Mouse (Mus musculus) right cerebral cortex, postnatal 10 days (tissue): ENCODE results near the gene Ninj1.
A peak's percentile ranks its signal among the peaks of the same experiment; 100 is the strongest.

Experiments
- DNase-seq, 2 experiments: peaks; one replicate each; pipeline ENCODE4 v3.0.0; 2021; ENCODE audit warnings: low spot score in 2 of 2

Gene Ninj1

DNA sequence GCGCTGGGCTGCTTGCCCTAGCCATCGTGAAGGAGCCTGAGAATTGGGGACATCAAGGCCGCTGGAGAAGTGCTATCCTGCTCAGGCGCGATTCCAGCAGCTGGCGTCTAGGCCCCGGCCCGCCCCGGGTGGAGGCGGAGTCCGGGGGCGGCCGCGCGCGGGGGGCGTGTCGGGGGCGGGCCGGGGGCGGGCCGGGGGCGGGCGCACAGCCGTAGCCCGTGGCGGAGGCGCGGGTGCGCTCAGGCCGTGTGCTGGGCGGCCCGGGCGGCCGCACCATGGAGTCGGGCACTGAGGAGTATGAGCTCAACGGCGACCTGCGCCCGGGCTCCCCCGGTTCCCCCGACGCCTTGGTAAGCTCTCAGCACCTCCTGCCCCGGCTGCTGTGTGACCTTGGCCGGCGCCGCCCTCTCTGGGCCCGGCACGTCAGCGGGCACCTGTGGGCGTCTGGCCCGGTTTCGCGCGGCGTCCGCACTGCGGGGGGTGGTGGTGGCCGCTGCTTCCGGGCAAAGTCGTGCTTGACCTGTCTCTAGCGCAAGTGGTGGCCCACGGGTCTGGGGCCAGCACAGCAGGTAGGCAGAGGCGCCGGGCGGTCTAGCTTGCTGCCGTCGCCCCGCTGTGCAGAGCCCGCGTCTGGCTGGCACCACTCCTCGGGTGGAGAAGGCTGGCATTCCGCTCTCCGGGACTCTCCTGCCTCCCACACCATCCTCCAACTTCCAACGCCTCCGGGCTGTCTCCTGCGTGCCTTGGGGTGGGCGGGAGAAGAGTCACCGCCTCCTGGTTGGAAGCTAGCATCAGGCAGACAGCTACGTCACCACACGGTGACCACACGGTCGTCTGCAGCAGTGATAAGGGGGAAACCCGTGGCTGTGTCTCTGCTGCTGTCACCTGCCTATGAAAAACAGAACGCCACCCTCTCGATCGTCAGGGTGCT, at the start of gene Ninj1:
Gene Ninj1 (plus strand): TSS at position 198 of the 931 bp plus-strand sequence.
- DNase-seq = peak; percentile 88 to 91

DNA sequence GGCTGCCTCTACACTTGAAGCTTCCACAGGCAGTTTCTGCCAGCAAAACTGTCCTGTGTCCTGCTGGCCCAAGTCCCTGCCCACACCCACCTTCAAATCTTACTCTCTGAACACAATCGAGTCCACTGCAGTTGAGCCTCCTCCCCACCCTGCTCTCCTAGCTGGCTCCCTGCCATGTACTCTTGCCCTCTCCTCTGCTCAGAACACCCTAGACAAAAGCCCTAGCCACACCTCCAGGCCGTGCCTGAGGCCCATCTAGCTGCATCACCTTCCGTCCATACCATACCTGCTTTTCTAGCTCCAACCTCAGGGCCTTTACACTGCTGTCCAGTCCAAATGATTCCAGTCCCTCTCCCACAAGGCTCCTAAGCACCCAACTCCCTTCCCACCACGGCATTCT, 46.7 kb upstream of the Ninj1 start:
- no peak for DNase-seq

DNA sequence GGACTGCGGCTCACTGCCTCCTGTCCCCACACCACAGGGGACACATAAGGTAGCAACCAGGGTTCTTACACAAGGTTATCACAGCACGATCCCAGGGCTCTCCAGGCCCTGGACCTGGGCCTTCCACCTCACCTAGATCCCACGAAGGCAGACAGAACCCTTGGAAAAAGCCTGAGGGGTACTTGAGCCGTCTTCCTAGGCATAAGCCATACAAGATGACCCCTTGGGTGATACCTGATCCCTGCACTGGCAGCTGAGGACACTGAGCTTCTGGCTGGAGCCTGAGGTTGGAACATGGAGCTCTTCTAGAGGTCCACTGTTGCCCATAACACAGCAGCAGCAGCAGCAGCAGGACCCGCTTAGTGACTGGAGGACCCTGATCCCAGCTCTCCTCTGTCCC, 44.9 kb upstream of the Ninj1 start:
- DNase-seq = no peak

DNA sequence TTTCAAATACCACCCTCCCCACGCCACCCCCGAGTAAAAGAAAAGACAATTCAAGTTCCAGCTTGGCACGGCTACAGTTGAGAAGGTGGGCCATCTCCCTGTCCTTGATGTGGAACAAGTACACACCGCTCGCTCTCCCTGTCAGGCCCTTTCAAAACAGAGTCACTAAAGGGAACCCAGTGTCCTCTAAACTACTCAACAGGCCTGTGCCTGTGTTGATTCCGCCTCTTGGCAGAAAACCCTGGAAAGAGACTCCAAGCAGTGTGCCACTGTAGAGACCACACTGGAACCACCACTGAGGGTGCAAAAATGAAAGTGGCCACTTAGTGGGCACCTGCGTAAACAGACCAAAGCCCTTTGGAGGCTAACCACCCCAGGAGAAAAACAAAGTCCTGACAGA, 44.0 kb upstream of the Ninj1 start:
- peak in 1 of 2 experiments; percentile 56 for DNase-seq

DNA sequence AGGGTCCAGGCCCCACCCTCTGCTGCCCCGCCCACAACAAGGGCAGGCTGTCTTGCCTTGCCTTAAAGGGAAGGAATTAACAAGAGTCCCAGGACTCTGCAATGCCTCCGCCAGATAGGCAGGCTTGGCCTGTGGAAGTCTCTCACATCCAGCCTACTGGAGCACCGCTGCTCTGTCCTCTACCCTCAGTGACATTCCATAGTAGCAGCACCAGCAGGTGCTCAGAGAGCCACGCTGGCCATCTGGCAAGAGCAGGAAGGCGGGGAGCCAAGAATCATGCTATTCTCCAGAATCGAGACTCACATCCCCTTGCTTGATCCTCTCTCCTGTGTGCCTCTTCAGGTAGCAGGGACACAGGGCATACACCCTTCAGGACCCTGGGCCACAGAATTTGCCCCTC, 42.8 kb upstream of the Ninj1 start:
- DNase-seq = peak in 1 of 2 experiments; percentile 46

DNA sequence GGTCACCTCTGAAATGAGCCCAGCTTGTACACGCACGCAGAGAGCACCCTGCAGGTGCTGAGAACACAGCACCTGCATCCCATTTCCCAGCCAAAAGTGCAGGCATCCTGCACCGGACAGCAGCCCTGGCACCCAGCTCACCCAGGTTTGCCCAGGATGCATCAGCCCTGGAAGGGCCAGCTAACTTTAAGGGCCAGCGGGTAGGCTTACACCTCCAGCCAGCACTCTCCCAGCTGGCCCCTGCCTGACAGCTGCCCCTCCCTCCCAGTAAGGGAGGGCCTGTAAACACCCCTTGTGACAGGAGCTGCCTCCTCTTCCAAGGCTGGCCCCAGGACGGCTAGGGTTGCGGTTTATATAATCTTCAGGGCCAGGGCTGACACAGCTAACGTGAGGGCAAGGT, 41.9 kb upstream of the Ninj1 start:
- peak in 1 of 2 experiments; percentile 40 for DNase-seq

DNA sequence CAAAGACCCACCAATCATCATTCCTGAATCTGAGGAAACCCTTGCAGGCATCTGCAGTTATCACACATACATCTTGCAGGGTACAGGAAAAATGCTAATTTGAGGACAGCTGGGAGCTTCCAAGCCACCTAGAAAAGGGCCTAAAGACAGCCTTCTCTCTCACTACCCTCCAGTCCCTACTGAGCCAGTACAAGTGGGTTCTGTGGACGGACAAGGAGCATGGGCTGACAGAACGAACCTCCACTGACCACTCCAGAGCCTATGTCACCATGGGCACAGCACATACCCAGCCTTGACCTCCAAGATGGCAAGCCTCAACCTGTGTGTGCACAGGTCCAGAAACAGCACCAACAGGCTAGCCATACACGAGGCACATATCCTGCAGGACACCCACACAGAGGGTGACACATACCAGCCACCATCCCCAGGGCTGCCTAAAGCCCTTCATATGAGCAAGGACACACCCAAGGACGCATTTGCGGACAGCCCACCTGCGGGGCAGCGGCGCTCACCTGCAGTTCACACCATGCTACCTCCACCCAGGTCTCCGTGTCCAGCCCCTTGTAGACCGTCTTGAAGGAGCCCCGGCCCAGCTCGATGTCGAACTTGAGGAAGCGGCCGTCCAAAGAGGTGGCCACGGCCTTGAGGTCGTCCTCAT, 41.1 kb upstream of the Ninj1 start:
- DNase-seq = no peak

DNA sequence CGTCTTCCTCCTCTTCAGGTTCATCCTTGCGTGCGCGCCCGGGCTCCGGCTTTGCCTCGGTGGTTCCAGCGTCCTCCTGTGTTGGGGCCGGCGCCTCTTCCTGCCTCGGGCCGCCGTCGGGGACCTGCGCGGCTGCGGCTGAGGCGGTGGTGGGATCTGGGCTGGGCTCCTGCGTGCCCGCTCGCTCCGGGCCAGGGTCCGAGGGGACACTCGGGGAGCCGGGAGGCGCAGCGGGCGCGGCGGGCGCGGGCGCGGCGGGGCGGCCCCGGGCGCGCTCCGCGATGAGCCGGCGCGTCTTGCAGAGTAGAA, 40.6 kb upstream of the Ninj1 start:
- DNase-seq = peak in 1 of 2 experiments; percentile 56

DNA sequence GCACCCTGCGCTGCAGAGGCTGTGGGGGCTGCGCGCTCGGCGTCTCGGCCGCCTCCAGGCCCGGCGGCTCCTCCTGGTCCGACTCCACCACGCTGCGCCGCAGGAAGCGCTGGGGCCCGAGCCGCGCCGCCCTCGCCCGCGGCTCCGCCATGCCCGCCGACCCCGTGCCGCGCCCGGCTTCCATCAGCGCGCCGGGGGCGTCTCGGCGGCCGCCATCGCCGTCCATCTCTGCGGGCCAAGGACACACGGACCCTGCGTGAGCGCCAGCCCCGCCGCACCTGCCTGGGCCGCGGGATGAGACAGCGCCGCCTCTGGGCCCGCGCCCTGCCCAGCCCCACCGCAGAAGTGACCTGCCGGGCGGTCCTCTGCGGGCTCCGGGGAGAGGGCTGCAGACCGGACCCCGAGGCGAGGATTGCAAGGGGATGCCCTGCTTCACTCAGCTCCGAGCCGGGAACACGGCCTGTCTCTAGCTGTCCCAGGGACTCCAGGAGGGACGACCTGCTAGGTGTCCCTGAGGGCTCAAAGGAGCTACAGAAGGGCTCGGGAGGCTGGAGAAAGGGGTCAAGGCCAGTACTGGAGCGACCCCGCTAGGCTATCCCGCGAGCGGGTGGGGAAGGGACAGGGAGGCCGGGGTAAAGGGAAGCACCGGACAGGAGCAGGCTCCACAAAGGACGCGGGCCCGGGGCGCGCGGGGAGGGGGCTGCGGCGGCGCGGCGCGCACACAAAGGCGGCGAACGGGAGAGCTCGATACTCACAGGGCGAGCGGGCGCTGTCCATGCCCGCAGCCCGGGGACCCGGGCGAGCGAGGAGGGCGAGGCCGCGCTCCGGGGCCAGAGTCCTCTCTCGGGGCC, 40.1 kb upstream of the Ninj1 start:
- DNase-seq = peak; percentile 73 to 76

DNA sequence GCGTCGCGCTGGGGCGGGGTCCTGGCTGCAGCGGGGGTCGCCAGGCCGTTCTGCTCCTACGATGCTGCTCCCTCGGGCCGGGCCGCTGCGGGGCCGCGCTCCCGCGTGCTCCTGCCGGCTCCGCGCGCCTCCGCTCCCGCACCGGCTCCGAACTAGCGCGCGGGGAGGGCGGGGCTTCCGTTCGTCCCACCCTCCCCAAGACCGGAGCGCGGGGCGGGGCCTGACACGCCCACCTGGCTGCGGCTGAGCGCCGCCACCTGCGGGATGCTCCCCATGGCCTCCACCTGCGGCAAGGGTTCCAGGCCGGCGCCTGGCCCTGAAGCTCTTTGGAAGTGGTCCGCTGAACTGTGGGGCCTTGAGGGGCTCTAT, 39.4 kb upstream of the Ninj1 start, which contains the start of gene Wnk2:
Gene Wnk2 (minus strand): TSS at position 157 of the 369 bp plus-strand sequence.
- DNase-seq = peak; percentile 89

DNA sequence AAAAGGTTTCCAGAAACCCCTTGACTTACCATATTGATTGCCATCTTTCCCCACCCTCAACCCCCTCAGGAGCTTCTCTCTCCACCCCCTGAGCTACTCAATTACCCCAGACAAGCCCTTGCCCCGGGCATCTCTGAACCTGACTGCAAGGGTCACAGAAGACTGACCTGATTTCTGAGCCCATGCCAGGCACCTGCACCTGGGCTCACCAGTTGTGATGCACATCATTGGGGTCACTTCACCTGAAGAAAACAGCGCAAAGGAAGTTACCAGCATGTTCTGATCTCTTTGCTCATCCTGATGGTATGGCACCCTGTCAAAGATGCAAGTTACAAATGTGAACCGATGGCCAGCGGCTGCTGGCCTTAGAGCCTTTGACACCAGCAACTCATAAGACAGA, 38.6 kb upstream of the Ninj1 start:
- DNase-seq = no peak

DNA sequence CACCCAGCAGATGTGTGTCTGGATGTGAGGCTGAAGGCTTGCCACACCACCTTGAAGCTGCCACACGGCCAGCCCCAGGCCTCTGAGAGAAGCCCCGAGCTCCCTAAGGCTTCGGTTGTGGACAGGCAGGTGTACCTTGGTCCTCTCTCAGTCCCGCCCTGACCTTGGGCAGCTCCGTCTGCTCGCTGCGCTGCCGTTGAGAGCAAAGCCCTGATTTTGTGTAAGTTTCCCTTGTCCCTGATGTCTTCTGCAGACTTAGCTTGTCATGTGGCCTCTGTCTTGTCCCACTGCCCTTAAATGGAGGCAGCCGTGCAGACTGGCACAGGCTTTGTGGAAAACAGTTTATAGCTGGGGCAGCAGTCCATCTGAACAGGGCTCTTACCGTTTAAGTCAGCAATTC, 33.3 kb upstream of the Ninj1 start:
- DNase-seq = no peak

DNA sequence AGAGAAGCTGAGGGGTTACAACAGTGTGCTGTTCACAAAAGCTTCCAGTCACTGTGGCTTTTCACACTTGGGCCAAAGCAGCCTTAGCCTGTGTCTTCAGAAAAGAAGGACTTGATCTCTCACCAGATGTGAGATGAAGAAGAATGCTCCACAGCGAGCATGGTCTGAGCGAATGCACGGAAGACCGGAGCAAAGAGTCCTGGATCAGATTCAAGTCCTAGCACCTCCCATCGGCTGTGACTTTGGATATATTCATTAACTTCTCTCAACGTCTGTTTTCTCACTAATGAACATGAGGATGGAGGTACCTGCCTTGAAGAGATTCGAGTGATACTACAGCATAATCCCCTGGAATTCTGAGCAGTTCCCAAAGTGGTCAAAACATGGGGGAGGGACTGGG, 32.7 kb upstream of the Ninj1 start:
- DNase-seq = no peak

DNA sequence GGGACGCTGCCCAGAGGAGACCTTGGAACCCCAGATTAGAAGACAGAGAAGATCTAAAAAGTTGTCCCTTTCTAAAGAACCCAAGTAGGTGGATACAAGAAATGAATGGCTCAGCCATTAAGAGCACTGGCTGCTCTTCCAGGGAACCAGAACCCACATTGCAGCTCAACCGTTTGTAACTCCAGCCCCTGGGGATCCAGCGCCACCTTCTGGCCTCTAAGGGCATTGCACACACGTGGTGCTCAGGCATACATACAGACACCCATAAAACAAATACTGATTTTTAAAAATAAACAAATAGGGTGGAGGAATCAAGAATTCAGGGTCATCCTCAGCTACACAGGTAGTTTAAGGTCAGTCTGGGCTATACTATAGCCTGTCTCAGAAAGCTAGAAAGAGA, 30.6 kb upstream of the Ninj1 start:
- no peak for DNase-seq

DNA sequence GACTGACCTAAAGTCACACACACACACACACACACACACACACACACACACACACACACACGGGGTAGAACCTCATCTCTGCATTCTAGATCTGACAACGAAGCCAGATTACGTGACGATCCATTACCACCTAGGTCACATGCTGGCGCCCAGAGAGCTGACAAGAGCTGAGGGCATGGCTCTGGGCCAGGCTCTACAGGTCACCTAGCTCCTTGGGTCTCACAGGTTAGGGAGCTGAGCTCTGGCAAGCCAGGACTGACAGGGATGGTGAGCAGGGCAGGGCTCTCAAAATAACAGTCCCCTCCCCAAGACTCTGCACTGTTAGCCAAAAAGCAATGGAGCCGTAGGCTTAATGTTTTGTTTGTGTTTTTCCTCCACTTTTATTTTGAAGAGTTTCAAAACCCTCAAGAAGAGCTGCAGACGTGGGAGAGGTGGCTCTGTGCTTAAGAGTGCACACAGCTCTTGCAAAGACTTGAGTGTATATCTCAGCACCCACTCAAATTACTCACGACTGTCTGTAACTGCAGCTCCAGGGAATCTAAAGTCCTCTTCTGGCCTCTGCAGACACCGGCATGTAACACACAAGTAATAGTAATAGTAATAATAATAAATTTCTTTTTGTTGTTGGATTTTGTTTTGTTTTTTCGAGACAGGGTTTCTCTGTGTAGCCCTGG, 29.1 kb upstream of the Ninj1 start:
- no peak for DNase-seq

DNA sequence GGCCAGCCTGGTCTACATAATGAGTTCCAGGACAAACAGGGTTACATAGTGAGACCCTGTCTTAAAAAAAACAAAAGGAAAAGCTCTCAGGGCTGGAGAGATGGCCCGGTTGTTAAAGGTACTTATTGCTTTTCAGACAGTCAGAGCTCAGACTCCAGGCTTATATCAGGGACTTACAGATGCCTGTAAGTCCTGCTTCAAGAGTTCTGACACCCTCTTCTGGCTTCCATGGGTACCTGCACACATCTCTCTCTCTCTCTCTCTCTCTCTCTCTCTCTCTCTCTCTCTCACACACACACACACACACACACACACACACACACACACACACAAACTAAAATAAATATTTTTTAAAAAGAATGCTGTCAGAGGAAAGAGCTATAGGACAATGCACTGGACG, 26.0 kb upstream of the Ninj1 start:
- no peak for DNase-seq

DNA sequence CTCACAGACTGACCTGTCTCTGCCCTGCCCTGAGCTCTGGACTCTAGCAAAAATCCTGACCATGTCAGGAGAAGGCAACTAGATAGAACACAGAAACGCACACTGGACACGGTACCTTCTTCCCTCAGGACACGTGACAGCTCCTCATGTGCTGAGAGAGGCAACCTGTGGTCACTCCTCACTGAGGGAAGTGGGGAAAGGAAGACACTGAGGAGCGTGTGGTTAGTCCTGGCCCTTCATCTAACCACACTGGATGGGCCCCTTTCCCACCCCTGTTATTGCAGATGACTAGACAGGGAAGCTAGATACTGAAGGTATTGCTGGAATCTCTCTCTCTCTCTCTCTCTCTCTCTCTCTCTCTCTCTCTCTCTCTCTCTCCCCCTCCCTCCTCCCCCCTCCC, 24.6 kb upstream of the Ninj1 start:
- DNase-seq = no peak

DNA sequence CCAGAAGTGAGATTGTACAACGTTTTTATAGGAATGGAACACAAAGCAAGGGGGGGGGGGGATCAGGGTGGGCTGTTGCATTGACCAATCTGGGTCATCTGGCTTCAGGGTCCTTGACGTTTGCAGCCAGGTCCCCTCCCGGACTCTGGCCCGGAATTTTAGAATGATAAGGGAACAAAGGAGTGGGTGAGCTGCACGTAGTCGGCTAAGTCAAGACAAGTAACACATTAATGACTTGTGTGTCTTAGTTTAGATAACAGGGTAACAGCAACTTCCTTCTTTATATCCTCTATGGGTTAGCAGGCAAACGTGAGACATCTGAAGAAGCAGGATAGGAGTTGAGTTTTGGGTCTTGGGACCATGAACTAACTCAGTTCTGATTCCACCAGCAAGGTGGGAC, 23.6 kb upstream of the Ninj1 start:
- DNase-seq = no peak

DNA sequence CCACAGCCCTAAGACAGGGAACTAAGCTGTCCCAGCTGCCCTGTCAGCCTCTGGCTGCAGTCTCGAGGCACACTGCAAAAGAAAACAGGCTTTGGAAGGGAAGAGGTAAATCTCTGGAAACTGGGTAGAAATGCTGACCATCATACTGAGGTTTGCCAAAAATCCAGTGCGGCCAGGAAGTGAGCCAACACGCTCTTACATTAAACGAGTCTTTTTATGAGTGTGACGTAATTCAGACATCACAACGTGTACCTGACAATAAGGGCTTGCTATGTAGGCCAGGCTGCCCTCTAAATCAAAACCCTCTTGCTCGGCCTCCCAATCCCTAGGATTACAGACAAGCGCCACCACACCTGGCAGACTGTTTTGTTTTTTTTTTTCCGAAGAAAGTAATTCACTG, 20.2 kb upstream of the Ninj1 start:
- no peak for DNase-seq

DNA sequence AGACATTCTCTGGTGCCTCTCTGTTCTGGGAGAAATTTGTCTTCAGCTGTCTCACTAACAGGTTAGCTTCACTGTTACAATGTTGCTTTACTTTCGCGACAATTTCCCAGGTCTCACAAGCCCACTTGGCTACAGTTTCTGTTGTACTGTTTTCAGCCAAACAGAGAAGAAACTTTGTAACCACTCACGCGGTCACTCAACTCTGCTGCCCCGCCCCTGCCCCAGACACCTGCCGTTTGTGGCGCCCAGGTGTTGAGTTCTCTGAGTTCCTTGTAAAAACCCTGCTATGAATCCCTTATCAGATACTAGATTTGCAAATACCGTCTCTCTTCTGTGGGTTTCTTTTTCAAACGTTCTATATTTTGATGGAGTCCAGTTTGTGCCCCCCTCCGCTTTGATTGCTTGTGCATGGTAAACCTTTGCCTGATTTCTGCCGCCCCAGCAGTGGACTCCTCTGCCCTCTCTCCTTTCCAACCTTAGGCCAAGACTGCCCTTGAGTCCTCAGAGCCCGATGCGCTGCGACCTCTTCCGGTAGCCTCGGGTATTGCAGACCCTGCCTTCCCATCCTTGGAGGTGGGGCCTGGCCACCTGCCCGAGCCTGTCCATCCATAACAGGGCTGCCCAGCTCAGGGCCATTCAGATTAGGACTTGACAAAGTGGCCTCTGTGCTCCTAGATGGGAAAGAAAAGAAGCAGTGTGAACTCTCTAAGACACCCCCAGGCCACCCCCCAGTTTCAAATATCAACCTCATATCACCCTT, 17.7 kb upstream of the Ninj1 start:
- peak; percentile 82 to 89 for DNase-seq

DNA sequence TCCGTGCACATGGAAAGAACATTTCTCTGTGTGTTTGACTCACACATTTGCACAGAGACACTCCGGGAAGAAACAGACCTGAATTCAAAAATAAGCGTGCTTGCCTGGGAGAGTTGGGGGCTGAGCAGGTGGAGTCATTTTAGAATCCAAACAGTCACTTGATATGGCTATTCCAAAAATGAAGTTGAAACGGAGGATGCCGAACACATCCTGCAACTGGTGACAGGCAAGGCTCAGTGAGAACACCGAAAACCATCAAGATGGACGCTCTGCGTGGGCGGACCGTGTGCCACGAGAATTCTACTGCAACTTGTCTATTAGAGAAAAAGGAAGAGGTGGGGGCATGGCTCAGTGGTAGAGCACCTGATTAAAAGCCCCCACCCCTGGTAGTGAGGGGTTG, 16.7 kb upstream of the Ninj1 start:
- no peak for DNase-seq
